Mouse (Mus musculus) midbrain, embryonic 10.5 days (tissue): Measurements from ENCODE around the gene Smim20. TPM values are rescaled to one million over a fixed set of nuclear protein-coding genes. Genes with fewer than 3 reads are reported as not detected.
A peak's percentile ranks its signal among the peaks of the same experiment; 100 is the strongest.

ENCODE experiments used
- DNase-seq: peaks from one replicate; pipeline ENCODE4 v3.0.0-alpha.2; 2017; ENCODE audit warnings: low spot score
- H3K27ac ChIP-seq: fragments of 300-500 bp; sonication (generic); replicated peaks from 2 replicates; pipeline ENCODE4 v1.5.1; 2016; ENCODE audit warnings: mild to moderate bottlenecking
- H3K27me3 ChIP-seq: fragments of 300-500 bp; sonication (generic); 2 replicates; pipeline ENCODE4 v1.6.1; 2016; ENCODE audit warnings: low read depth, mild to moderate bottlenecking; ENCODE audit not compliant: poor library complexity, severe bottlenecking
- H3K36me3 ChIP-seq: fragments of 300-500 bp; sonication (generic); 2 replicates; pipeline ENCODE4 v1.6.1; 2016; ENCODE audit warnings: mild to moderate bottlenecking, moderate library complexity
- H3K4me1 ChIP-seq: fragments of 300-500 bp; sonication (generic); 2 replicates; pipeline ENCODE4 v1.6.1; 2016
- H3K4me3 ChIP-seq: fragments of 300-500 bp; sonication (generic); 2 replicates; pipeline ENCODE4 v1.5.1; 2016; ENCODE audit warnings: mild to moderate bottlenecking, moderate library complexity
- H3K9me3 ChIP-seq: fragments of 300-500 bp; sonication (generic); replicated peaks from 2 replicates; pipeline ENCODE4 v1.6.1; 2016; ENCODE audit warnings: mild to moderate bottlenecking
- WGBS: fragments of 180-500 bp; shearing (Covaris S2); methylation state at CpG from one replicate; pipeline ENCODE4 v1.1.7; 2016; 5-methylcytosine and 5-hydroxymethylcytosine counted together
- polyA plus RNA-seq: library from polyadenylated mRNA; unstranded; fragments of >200 nt; fragmentation: Nextera tagmentation; extraction: Ambion mirVana; gene quantifications from 2 replicates; pipeline ENCODE4 v1.2.1, GENCODE M21; 2016

Gene Smim20
- polyA plus RNA-seq, 1 experiment from 2014 or later = 70.9 TPM

DNA sequence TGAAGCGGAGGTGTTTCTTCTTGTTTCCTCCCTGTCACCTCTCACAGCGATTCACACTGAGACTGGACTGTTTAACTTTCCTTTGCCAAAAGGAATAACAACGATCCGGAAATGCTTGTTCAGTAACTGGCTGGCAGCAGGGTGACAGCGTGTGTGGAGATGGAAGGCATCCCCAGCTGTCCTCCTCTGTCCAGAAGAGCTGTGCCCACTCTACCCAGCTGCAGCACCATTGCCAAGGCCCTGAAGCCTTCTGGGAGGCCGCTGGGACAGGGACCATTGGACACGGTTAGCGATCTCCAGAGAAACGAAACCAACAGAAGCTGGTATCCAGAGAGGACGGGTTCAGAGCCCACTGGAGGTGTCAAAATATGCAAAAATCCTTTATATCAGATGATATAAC, 22.9 kb upstream of the Smim20 start:
- no peak overlapping the region for H3K4me3 ChIP-seq
- H3K9me3 ChIP-seq = no peaks in the 10 kb centered on the region
- WGBS = 86% methylated on average over 10 of the region's 10 CpGs
- DNase-seq = no peak
- H3K27me3 ChIP-seq = peaks cover 18% of the 10 kb centered on the region; the same call in 1 of the 2 replicates
- H3K36me3 ChIP-seq = no peaks in the 10 kb centered on the region
- H3K27ac ChIP-seq = no peak overlapping the region
- peaks cover 20% of the 10 kb centered on the region for H3K4me1 ChIP-seq

DNA sequence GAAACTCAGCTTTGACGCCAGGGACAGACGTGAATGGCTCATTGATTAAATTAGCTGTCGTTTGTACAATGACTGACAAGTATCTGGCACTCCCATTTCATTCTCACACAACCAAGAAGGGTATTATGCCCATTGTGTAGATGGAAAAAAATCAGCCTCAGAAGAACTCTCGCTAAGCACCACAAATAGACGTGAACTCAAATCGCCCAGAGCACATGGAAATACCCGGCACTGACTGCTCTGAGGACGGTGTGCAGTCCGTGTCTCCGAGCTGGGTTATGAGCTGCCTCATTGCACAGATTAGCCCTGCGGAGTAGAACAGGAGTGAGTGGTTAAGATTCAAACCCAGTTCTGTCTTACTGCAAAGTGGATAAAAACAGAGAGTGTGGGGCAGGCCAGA, 18.4 kb upstream of the Smim20 start:
- H3K36me3 ChIP-seq = no peaks in the 10 kb centered on the region
- WGBS = 49% methylated on average over 11 of the region's 11 CpGs
- no peaks in the 10 kb centered on the region for H3K9me3 ChIP-seq
- no peak overlapping the region for H3K4me3 ChIP-seq
- H3K4me1 ChIP-seq = peaks cover 21% of the 10 kb centered on the region
- DNase-seq = no peak
- peaks cover 56% of the 10 kb centered on the region for H3K27me3 ChIP-seq
- no peak overlapping the region for H3K27ac ChIP-seq

DNA sequence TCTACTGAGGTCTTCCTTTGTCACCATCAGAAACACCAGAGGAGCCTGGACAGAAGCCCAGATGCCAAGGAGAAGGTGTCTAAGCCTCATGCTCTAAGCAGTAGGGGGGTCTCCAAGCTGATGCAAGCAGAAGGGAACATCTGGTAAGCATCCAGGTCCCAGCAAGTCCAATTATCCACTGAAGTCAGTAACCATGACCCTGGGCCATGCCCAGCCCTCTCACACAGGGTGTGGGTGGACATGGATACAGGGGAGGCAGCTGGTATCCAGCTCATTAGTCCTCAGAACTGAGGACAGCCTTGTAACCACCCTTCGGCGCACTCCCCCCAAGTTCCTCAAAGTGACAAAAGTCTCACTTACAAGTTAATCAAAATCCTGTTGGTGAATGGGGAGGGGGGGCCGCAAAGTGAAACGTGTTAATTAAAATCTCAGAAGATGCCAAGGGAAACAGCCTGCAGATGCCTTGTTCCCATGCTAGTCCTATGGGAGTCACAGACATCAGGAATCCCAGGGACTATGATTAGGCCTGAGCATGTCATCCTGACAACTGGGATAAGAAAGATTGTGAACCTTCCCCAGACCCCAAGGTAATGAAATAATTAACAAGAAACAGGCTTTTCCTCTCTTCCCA, 17.3 kb upstream of the Smim20 start:
- no peak for DNase-seq
- peaks cover 56% of the 10 kb centered on the region for H3K27me3 ChIP-seq
- no peaks in the 10 kb centered on the region for H3K36me3 ChIP-seq
- H3K4me3 ChIP-seq = no peak overlapping the region
- 76% methylated on average over 4 of the region's 4 CpGs for WGBS
- H3K4me1 ChIP-seq = peaks cover 21% of the 10 kb centered on the region
- no peaks in the 10 kb centered on the region for H3K9me3 ChIP-seq
- H3K27ac ChIP-seq = no peak overlapping the region

DNA sequence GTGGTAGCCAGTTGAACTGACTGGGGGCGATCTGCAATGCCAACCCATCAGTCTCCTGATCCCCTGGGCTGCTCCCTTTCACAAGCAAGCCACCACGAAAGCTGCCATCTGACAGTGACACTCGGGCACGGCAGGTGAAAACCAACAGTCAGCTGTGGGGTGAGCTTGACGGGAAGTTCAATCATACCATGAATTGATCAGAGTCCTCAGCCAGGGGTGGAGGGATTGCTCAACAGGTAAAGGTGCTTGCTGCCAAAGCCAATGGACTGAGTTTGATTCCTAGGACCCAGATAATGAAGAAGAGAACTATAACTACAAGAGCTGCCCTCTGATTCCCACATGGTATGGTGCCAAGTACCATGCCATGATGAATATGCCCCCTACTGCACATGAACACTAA, 12.7 kb upstream of the Smim20 start:
- H3K27ac ChIP-seq = no peak overlapping the region
- H3K27me3 ChIP-seq = peaks cover 73% of the 10 kb centered on the region
- 85% methylated on average over 5 of the region's 5 CpGs for WGBS
- peaks cover 40% of the 10 kb centered on the region for H3K4me1 ChIP-seq
- H3K9me3 ChIP-seq = no peaks in the 10 kb centered on the region
- DNase-seq = no peak
- no peak overlapping the region for H3K4me3 ChIP-seq
- no peaks in the 10 kb centered on the region for H3K36me3 ChIP-seq

DNA sequence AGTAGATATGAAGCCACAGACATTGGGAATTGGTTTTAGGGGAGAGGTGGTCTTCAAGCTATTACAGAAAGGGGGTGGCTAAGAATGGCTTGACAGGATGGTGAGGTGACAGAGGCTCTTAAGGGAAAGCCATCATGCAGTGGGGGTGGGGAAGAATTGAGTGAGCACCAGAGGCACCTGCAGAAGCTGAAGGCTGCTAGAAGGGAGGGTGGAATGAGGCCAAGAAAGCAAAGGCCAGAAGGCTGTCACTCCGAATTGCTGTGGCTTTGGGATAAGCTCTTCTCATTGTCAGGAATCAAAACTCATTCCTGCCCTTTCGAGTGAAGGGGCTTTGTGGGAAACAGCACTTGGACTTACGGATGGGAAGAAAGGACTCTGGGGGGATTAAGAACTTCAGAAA, 12.1 kb upstream of the Smim20 start:
- Histone ChIP-seq H3K27ac (no peak overlapping the region), H3K4me3 (no peak overlapping the region), H3K36me3 (no peaks in the 10 kb centered on the region), H3K9me3 (no peaks in the 10 kb centered on the region), H3K27me3 (peaks cover 73% of the 10 kb centered on the region), H3K4me1 (peaks cover 42% of the 10 kb centered on the region)
- no peak for DNase-seq
- 30% methylated on average over 3 of the region's 3 CpGs for WGBS

DNA sequence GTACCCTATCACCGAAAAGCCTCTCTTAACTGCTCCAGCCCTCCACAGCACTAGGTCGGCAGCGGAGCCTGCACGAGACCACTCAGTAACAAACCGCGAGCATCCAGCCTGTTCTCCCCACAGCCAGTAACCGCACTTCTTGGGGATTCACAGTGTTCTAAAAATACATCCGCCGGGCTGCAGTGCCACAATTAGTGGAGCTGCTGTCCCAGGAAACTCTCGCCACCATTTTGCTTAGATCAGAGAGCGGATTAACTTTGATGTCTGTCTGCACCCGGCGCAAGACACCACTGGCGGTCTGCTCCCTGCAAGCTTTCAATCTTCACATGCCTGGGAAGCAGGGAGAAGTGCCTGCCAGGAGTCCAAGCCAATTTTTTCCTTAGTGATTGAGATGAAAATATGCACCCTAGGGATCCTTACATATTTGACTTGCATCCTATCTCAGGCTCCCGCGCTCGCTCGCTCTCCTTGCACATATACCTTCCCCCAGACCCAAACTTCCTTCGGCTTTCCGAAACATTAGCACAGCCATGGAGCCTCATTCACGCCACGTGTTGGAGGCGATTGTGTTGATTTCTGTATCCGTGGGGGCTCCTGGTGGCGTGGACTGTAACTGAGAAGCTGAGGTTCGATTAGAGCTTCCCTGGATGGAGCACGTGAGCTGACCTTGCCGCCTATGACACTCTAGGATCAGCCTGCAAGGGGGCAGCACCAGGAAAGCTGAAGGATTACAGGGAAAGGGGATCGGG, 8.7 kb upstream of the Smim20 start:
- H3K27ac ChIP-seq = peak overlapping the region; percentile 81

DNA sequence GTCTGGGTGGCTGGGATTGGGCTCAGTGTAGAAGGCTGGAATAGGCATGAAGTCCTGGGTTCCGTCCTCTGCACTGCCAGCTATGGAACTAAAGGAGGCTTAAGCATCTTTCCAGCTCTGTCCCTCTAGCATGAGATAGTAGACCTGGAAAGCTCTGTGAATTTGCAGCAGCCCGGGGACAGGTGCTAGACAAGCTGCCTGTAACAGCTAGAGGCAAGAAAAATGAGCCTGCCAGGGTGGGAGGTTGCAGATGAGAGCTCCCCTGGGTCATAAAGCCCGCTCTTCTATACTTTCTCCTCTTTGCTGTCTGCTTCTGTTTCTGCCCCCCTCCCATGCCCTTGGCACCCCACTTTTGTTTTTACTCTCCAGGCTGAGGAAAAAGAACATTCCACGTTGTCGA, 7.0 kb upstream of the Smim20 start:
- no peak for DNase-seq
- H3K27me3 ChIP-seq = peaks cover 43% of the 10 kb centered on the region
- no peak overlapping the region for H3K27ac ChIP-seq
- peaks cover 4% of the 10 kb centered on the region; the same call in 1 of the 2 replicates for H3K9me3 ChIP-seq
- H3K4me1 ChIP-seq = peaks cover 35% of the 10 kb centered on the region
- no peaks in the 10 kb centered on the region for H3K36me3 ChIP-seq
- H3K4me3 ChIP-seq = no peak overlapping the region
- WGBS = 76% methylated on average over 5 of the region's 5 CpGs

More for the DNA sequence above, 8.7 kb upstream of the Smim20 start:
- Histone ChIP-seq H3K27me3 (peaks cover 44% of the 10 kb centered on the region), H3K9me3 (peaks cover 3% of the 10 kb centered on the region; the same call in 1 of the 2 replicates), H3K36me3 (no peaks in the 10 kb centered on the region), H3K4me3 (peak overlapping the region; percentile 52), H3K4me1 (peaks cover 38% of the 10 kb centered on the region)
- WGBS = 7% methylated on average over 29 of the region's 29 CpGs
- DNase-seq = peak; percentile 65

DNA sequence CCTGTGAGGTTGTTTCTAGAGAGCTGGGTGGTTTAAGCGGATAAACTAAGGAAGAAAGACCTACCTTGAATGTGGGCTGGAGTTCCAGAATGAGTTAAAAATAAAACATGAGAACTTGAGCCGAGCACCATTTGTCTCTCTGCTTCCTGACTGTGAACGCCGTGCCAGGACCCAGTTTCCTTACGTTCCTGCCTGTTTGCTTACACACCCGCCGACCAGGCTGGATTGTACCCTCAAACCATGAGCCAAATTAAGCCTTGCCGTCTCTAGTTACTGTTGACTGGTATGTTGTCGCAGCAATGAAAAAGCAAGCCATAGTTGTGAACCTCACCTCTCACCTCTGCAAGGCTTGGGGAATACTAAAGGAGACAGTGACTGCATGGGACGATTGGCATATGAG, 4.9 kb upstream of the Smim20 start:
- WGBS = 91% methylated on average over 10 of the region's 10 CpGs

DNA sequence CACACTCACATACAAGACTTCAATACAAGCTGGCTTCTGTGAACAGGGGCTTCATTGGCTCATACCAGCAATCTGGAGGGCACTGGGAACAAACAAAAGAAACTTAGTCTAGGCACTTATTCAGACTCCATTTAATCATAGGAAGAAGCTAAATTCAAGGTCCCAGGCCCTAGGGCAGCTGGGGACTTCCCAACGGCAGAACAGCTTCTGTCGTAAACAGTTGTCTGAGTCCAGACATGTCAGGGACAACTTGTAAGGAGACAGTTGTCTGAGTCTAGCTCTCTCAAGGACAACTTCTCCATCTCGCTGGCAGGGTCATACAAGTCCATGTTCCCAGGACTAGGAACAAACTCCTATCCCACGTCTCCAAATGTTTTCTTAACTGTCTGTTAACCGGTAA, 2.8 kb upstream of the Smim20 start:
- 93% methylated on average over 5 of the region's 5 CpGs for WGBS
- DNase-seq = no peak
- no peak overlapping the region for H3K4me3 ChIP-seq
- no peaks in the 10 kb centered on the region for H3K36me3 ChIP-seq
- H3K4me1 ChIP-seq = peaks cover 26% of the 10 kb centered on the region
- H3K27me3 ChIP-seq = peaks cover 11% of the 10 kb centered on the region
- peaks cover 4% of the 10 kb centered on the region; the same call in 1 of the 2 replicates for H3K9me3 ChIP-seq
- no peak overlapping the region for H3K27ac ChIP-seq

More for the DNA sequence above, 4.9 kb upstream of the Smim20 start:
- Histone ChIP-seq H3K36me3 (no peaks in the 10 kb centered on the region), H3K9me3 (peaks cover 4% of the 10 kb centered on the region; the same call in 1 of the 2 replicates), H3K27me3 (peaks cover 29% of the 10 kb centered on the region), H3K4me1 (peaks cover 25% of the 10 kb centered on the region), H3K27ac (no peak overlapping the region), H3K4me3 (no peak overlapping the region)
- DNase-seq = no peak

DNA sequence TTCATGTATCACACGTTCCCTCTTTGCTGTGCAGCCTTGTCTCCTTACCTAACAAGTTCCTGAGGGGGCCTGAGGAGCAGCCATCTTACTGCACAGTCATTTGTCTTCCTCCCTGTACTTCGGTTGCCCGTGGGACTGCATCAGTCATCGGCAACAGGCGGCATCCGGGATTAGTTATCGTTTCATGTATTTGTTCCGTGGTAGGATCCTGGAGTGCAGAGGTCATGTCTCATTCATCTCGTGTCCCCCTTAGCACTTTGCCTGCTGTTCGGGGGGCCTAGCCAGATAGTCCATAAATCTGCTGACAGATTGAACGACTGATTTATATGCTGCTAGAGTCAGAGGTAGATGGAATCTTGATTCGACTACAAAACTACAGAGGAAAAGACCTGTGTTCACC, 1.1 kb upstream of the Smim20 start:
- WGBS = 90% methylated on average over 12 of the region's 12 CpGs
- Histone ChIP-seq H3K9me3 (peaks cover 4% of the 10 kb centered on the region; the same call in 1 of the 2 replicates), H3K27ac (no peak overlapping the region), H3K27me3 (no peaks in the 10 kb centered on the region), H3K4me1 (peaks cover 21% of the 10 kb centered on the region), H3K36me3 (no peaks in the 10 kb centered on the region), H3K4me3 (no peak overlapping the region)
- no peak for DNase-seq

DNA sequence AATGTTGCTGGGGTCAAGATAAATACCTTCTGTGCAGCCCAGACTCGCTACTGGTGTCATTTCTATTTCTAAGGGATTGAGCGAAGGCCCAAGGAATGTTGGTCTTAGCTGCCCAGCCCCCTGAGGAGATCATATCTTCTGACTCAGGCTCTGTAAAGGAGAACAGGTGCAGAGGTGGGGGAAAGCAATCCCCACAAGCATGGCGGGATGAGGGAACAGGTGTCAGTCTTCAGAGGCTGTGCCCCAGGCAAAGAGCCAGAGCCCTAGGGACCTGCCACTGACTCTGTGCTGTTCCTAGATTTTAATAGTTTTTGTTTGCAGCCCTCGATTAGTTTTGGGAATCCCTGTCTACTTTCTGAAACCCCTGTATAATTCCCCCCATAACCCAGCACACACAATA, 702 bp upstream of the Smim20 start:
- no peak for DNase-seq
- 90% methylated on average over 4 of the region's 4 CpGs for WGBS
- Histone ChIP-seq H3K27ac (no peak overlapping the region), H3K27me3 (no peaks in the 10 kb centered on the region), H3K36me3 (no peaks in the 10 kb centered on the region), H3K4me3 (peak overlapping the region; percentile 73; the same call in 1 of the 2 replicates), H3K4me1 (peaks cover 21% of the 10 kb centered on the region), H3K9me3 (peaks cover 4% of the 10 kb centered on the region; the same call in 1 of the 2 replicates)

DNA sequence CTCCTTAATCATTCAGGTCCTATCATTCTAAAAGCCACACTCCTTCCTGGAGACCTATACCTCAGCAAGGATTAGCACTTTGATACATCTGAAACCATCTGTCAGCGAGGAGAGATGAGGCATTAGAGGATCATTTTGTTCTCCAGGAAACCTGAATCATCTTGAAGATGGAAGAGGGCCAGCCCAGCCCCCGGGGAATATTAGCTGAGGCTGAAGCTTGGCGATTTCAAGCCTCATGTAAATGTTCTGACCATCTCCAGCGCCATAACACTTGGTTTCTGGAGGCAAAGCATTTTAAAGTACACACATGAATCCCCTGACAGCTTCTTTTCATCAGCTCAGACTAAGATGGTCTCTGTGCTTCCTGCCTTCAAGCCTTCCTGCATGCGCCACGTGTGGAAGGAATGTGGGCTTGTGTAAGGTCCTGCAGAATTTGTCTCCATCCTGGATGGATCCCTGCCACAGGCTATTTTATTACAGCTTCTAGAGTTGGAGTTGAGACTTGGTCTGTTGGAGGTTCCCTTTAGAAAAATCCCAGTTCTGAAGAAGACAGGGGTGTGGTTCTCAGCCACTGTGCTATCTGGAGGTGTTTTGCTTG, 1.3 kb downstream of the Smim20 start:
- Histone ChIP-seq H3K4me3 (no peak overlapping the region), H3K9me3 (0 out of 2 replicates have a peak, but pooled peaks cover 2% of the 10 kb centered on the region), H3K27ac (no peak overlapping the region), H3K4me1 (peaks cover 21% of the 10 kb centered on the region), H3K27me3 (no peaks in the 10 kb centered on the region), H3K36me3 (no peaks in the 10 kb centered on the region)
- 87% methylated on average over 6 of the region's 6 CpGs for WGBS
- no peak for DNase-seq

DNA sequence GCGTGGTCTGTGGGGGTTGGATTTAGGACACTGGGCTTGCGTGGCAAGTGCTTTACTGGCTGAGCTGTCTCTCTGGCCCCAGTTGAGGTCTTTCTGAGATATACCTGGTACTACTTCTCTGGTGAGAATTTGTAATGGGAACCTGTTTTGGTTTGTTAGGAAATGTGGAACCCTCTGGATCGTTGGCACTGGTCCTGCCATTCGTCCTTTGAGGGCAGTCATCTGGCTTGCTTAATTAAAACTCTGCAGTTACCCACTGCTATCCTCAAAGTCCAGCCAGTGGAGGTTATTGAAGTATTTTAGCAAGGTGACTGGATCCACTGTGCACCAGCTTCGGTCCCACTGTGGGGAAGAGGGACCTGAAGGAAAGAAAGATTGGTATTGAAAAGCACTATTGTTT, 2.9 kb downstream of the Smim20 start:
- 92% methylated on average over 5 of the region's 5 CpGs for WGBS
- H3K27ac ChIP-seq = no peak overlapping the region
- no peaks in the 10 kb centered on the region for H3K27me3 ChIP-seq
- no peak for DNase-seq
- H3K4me1 ChIP-seq = peaks cover 21% of the 10 kb centered on the region
- no peak overlapping the region for H3K4me3 ChIP-seq
- no peaks in the 10 kb centered on the region for H3K9me3 ChIP-seq
- no peaks in the 10 kb centered on the region for H3K36me3 ChIP-seq
